Mouse (Mus musculus): ENCODE measurements around the gene Rspry1.

The Rspry1 gene

DNA sequence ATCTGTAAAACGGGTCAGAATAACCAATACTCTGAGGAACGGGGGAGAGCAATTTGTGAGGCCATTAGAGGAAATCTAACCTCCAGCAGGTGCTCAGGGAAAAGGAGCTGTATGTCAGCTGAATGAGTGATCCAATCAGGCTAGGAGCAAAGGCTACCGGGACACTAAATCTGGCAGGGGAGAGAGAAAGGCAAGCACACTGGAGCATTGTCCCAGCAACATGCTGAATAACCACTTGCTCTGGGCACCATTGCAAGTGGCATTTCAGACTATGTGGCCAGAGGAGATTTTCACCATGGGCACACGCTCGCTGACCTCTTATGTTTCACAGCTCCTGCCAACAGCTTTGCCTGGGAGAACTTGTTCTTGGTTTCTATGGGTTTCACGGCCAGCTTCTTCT, 19.2 kb upstream of the Rspry1 start:
- TF ChIP-seq GATA4 (IDR thresholded peaks at IDR 0.05; ENCODE audit: insufficient replicate concordance, low read length) = no peak

DNA sequence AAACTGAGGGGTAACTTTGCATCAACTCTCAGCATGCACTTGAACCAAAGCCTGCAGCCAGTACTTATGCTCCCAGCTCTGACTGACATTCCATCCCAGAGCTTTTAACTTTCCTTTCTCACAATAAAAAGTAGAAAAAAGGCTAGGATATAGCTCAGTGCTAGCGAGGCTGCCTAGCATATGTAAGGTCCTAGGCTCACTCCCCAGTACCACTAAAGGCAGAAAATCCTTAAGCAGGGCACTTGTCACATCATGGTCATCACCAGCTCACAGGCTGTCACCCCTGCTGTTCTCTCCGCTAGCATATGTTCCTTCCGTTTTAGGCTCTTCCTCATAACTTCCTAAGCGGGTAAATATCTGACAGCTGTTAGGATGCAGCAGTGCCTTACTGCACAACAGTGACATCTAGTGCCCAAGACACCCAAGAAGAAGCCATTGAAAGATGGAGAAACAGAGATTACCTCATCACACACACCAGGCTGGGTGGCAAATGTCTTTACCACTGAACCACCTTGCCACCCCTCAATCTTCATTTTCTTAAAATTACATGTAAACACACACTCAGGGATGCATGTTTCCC, 17.4 kb upstream of the Rspry1 start:
- peak; percentile 10; the same call in 1 of the 2 replicates for TF ChIP-seq GATA4 (IDR thresholded peaks at IDR 0.05; ENCODE audit: insufficient replicate concordance, low read length)

DNA sequence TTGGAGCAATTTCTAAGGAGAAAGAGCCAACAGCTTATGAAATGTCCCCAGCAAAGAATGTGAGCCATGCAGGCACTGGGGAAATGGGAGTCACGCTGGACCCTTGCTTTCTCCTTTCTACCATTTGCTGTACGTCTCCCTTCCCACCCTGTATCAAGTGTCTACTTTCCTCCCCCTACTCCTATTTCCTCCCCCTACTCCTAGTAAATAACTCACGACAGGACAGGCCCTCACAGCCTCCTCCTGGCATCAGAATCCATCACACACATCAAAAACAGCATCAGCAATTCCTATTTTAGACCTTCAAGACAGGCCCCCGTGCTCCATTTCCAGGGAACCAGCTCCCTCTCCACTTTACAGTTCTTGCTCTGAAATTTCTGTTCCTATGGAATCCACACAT, 10.0 kb upstream of the Rspry1 start:
- TF ChIP-seq GATA4 (IDR thresholded peaks at IDR 0.05; ENCODE audit: insufficient replicate concordance, low read length) = no peak

DNA sequence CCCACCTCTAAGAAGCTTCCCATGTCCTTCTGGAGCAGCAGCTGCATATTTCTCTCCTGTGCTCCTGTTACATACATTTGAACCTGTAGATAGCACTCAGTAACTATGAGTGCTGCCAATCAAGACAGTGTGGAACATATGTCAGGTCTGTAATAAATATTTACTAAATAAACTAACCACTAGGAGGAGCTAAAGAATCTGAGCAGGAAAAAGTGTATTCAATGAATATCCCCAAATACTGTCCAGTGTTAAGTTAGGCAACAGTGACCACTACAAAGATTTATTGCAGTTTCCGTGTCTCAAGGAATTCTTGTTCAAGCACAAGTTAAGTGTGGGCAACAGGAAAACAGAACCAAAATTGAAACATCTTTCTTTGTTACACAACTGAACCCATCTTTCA, 7.5 kb upstream of the Rspry1 start:
- no peak for TF ChIP-seq GATA4 (IDR thresholded peaks at IDR 0.05; ENCODE audit: insufficient replicate concordance, low read length)

DNA sequence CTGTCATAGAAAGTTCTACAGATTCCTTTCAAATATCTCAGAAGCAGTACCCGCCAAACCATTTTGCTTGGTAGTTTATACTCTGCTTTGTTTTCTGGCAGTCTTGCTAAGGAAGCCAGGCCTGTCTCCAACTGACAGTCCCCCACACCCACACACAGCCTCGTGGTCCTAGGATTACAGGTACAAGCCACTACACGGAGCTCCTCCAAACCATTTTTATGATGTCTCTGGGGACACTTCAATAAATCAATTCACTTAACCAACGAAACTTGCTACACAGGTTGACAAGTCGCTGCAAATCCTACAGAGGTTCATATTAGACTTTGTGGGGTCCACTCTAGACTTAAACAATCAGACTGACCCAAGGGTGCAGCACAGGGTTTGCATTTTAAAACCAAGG, 1.3 kb upstream of the Rspry1 start:
- TF ChIP-seq GATA4 (IDR thresholded peaks at IDR 0.05; ENCODE audit: insufficient replicate concordance, low read length) = no peak

DNA sequence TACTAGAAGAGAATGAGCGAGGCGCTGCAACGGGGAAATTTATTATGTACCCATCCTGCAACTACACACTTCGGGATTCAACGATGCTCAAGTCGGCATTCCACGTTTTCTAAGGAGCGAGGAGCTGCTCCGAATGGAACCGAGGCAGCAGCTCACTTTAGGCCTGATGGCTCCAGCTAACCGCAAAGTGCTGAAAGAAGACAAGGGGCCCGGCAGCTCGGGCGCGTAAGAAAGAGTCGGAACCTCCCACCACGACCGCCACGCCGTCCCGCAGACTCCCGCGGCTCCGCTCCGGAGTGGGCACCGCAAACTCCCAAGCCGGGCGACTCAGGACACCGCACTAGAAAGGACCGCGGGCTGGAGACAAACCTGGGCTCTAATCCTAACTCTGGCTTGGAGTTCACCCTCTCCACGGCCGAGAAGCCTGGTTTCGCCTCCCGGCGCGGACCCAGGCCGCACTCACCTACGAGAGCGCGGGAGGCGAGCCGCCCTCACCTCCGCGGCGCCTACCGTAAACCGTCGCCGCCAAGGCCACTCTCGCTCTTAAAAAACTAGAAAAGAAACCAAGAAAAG, 617 bp upstream of the Rspry1 start:
- TF ChIP-seq GATA4 (IDR thresholded peaks at IDR 0.05; ENCODE audit: insufficient replicate concordance, low read length) = no peak

DNA sequence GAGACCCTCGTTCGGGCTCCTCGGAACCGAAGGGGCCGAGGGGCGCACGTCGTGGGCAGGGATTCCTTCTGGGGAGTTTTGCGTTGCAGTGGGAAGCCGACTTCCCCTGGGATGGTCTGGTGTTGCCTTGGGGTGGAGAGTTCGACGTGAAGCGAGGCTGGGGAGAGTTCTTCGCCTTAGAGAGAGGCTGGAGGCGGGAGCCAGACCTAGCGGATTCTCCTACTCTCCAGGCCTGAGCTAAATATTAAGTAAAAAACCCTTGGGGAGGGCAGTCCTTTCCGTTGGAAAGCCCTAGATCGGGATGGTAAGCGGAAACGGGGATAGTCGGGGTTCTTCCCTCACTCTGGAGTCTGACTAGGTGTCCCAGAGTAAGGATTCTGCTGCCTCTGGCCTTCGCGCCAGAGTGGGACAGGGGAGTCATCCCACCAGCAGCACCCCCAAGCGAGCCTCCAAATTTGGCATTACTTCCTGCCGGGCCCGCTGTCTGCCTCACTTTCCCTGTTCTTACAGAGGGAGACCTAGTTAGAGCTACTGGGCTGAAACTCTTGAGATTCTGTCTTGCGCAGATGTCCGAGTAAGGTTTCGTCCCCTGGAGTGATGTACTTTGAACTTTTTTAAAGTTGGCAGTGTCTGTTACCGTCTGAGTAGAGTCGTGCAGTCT, 864 bp downstream of the Rspry1 start:
- TF ChIP-seq GATA4 (IDR thresholded peaks at IDR 0.05; ENCODE audit: insufficient replicate concordance, low read length) = no peak

DNA sequence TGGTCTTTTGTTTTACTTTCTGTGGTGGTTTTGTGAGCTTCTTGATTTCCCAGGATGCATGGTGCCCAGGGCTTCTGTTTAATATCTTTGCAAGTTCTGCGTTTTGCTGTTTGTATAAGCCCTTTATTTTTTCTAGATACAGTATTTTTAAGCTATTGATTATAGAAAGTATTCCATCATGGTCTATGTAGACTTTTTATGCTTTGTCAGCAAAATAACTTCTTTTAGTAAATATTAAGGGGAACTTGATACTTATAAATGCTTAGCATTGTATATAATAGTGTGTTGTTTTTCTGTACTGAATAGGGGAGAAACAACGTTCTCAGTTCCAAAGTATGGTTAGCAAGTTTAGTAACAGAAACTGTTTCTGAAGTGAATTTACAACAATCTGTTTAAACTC, 2.3 kb downstream of the Rspry1 start:
- TF ChIP-seq GATA4 (IDR thresholded peaks at IDR 0.05; ENCODE audit: insufficient replicate concordance, low read length) = no peak

DNA sequence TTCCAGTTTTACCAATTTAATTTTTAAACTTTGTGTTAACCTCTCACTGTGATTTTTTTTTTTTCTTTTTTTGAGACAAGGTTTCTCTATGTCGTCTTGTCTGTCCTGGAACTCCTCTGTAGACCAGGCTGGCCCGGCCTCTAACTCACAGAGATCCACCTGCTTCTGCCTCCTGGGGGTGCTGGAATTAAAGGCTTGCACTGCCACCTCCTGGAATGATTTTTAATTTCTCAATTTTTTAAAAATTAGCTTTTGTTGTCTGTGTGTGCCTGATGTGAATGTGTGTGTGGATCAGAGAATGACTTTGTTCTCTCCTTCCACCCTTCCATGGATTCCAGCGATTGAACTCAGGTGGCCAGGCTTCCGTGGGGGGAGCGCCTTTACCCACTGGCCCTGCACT, 5.3 kb downstream of the Rspry1 start:
- TF ChIP-seq GATA4 (IDR thresholded peaks at IDR 0.05; ENCODE audit: insufficient replicate concordance, low read length) = no peak

DNA sequence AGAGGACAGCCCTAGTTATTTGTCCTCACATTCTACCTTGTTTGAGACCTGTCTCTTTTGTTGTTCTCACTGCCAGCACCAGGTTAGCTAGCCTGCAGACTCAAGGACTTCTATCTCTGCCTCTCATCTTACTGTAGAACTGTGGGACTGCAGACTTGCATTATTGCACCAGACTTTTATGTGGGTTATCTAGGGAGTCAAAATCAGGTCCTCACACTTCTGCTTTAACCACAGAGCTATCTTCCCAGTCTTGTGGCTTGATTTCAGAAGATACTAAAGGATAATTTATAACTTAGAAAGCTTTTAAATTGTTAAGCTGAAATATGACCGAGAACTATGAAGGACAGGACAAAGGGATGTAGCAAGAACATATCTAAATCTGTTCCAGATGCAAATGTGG, 23.1 kb downstream of the Rspry1 start:
- TF ChIP-seq GATA4 (IDR thresholded peaks at IDR 0.05; ENCODE audit: insufficient replicate concordance, low read length) = no peak

DNA sequence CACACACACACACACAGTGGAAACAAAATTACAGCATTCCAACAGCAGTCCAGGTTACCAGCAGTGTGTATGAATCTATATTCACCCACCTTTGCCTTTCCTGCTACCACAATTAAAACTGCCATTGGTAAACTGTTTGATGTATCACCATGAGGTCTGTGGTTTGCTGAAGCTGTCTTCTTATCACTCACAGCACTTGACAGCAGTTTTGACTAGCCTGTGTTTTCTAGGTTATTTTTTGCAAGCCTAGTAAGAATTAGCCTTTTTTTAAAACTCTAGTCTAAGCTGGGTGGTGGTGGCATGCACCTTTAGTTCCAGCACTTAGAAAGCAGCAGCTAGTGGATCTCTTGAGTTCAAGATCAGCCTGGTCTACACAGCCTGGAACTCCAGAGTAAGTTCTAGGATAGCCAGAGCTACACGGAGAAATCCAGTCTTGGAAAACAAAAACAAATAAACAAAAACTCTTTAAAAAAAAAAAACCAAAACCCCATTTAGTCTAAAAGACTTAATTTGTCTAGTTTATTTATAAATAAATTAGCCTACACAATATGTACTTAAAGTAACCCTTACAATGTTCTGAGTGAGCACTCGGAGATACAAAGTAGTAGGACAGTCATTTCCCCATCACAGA, 31.9 kb downstream of the Rspry1 start:
- no peak for TF ChIP-seq GATA4 (IDR thresholded peaks at IDR 0.05; ENCODE audit: insufficient replicate concordance, low read length)

DNA sequence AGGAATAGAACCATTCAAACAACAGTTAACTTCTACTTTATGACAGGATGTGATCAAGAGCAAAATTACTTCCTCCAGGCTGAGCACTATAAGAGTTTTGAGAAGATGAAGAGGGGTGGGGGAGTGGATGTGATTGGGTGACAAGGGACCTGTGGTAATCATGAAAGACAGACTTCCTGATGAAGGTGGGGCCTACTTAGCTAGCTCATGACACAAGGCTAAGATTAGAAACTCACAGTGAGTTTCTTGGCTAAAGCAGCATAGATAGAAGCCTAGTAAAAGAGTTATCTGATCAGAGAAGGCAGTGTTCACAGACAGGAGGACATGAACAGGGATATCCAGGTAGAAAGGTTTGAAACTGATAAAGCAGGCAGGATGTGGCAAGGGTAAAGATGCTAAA, 32.5 kb downstream of the Rspry1 start:
- no peak for TF ChIP-seq GATA4 (IDR thresholded peaks at IDR 0.05; ENCODE audit: insufficient replicate concordance, low read length)

DNA sequence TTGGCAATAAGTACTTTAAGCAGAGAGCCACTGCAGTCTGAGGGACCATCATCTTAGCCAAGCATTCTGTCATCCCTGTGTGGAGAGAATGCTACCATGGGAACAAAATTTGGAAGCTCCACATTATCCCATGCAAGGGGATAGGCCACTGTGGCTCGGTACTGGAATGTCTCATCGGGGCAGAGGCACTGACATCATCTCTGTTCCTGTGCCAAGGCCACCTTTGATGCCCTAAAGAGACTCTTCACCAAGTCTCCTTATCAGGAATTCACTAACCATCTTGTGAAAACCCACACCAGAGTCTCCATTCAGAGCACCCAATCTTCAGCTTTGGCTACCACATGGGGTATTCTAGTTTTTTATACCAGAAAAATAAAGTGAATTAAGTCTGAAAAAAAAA, 39.4 kb downstream of the Rspry1 start:
- TF ChIP-seq GATA4 (IDR thresholded peaks at IDR 0.05; ENCODE audit: insufficient replicate concordance, low read length) = no peak

DNA sequence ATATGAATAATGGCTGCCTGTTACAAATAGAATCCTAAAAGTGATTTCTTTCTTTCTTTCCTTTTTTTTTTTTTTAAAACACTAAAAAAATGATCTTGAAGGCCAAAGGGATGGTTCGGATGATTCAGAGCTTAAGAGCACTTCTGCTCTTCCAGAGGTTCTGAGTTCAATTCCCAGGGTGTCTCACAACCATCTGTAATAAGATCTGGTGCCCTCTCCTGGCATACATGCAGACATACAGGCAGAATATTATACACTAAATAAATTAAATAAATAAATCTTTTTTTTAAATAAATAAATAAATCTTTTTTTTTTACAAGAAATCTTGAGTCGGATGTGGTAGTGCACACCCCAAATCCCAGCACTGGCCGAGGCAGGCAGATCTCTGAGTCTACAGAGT, 40.2 kb downstream of the Rspry1 start:
- TF ChIP-seq GATA4 (IDR thresholded peaks at IDR 0.05; ENCODE audit: insufficient replicate concordance, low read length) = no peak

DNA sequence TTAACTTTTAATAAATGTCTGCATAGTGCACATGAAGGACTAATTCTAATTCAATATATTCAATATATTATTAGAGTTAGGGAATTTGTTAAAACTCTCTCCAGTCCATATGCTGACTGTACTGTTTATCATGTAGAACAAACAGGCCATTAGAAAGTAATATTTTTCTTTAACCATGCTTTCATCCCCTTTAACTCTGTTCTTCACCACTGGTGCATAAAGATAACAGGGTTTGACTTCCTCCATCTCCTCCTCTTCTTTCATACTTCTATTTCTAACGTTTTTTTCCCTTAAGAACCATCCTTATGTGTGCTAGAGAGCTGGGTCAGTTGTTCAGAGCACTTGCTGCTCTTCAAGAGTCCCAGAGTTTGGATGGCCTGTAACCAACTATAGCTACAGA, 43.5 kb downstream of the Rspry1 start:
- TF ChIP-seq GATA4 (IDR thresholded peaks at IDR 0.05; ENCODE audit: insufficient replicate concordance, low read length) = no peak

DNA sequence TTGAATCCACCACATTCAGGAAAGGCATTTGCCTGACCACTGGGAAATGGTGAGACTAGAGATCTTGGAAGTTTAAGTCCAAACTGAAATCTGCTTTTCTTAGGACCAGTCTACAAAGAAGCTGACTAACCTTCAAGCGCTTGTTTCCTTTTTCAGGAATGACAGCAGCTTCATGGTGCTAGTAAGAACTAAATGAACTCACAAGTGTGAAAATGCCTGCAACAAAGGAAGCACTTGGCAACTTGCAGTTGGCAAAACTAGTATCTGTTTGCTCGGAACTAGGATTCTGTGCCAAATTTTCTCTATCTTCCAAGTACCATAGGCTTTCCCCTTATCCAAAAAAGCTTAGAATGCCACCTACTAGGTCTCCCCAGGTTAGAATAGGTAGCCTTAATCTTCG, 44.4 kb downstream of the Rspry1 start:
- TF ChIP-seq GATA4 (IDR thresholded peaks at IDR 0.05; ENCODE audit: insufficient replicate concordance, low read length) = no peak

Measured in liver, adult (tissue).